Mouse (Mus musculus): ENCODE results near the gene Cyren. TPM values are rescaled to one million over a fixed set of nuclear protein-coding genes. Genes with fewer than 3 reads are reported as not detected.

Gene Cyren
- total RNA-seq, 2 experiments from 2014 or later: 4.1 to 5.6 TPM

DNA sequence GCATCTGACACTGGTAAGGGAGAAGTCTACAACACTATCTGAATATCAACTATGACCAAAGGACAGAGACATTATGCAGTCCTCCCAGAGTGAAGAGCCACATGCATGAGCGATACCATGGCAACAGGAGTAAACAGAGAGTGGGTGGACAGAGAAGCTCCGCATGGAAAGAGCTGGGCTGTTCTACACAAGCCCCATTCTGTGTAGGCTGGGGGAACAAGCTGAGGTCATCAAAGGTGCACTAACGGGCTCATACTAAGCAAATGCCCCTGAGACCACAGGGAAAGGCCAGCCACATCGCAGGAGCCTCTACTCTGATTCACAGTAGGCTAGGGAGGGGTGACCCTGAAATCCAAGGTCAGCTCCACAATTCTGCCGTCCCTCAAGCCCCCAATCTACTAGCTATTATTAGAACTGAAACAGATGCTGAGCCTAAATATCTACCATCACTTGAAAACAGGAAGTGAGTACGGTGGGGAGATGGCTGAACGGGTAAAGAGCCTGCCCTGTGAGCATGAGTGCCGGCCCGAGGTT is 24.1 kb upstream of the Cyren start:
- DNase-seq (ENCODE audit: low spot score in 2 of 2): no peak

DNA sequence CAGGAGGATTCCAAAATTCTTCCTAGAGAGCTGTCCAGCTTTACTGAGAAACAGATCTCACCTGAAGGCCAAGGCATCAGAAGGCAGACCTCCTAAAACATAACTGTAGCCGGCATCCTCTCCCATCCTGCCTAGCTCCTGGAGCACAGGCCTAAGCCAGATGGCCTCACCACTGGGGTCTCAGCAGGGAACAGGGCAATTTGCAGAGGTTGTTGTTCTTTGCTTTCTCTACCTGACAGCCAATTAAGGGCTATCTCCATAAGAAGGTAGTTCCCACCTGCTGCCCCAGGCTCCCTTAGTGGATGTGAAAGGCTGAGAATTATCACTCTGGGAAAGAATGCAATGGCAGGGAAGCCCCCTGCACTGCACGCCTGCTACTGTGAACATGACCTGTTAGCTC is 23.1 kb upstream of the Cyren start:
- no peak for DNase-seq (ENCODE audit: low spot score in 2 of 2)

DNA sequence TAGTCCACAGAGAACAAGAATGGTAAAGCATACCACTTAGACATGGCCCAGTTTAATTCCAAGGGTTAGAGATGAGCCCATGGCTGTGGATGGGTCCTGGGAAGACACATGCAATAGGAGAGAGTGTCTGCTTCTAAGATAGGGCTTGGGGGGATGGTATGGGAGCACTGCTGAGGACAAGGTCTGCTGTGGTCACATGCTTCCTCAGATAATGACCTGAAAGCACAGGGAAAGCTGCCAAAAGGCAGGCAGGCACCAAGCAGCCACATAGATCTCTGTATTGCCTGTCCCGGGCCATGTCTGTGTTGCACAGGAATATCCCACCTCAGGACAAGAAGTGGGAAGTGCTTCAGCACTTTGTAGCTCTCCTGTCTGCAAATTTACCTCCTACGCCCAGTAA is 21.3 kb upstream of the Cyren start:
- no peak for DNase-seq (ENCODE audit: low spot score in 2 of 2)

DNA sequence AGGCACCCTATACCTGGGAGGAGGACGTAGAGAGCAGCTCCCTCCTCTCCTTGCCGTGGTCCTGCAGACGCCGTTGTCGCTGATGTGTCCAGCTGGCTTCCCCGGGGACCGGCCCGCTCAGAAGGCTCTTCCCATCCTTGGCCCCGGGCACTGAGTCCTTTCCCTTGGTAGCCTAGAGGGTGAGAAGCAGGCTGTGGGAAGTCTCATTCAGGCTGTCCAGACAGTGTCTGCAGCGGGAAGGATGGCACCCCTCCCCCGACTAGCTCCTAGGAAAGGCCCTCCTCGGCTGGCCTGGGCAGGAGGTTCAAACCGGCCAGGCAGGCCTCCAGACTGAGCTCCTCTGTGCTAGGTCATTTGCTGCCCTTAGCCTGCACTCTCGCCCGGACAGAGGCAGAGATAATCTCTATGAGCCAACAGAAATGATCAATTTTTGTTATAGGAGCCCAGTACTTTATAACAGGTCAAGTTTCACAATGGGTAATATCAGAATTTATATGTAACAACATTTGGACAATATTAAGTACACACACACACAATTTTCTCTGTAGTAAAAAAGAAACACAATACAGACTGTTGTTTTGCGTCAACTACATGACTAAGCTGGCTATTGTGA is 18.4 kb upstream of the Cyren start:
- DNase-seq (ENCODE audit: low spot score in 2 of 2): no peak

DNA sequence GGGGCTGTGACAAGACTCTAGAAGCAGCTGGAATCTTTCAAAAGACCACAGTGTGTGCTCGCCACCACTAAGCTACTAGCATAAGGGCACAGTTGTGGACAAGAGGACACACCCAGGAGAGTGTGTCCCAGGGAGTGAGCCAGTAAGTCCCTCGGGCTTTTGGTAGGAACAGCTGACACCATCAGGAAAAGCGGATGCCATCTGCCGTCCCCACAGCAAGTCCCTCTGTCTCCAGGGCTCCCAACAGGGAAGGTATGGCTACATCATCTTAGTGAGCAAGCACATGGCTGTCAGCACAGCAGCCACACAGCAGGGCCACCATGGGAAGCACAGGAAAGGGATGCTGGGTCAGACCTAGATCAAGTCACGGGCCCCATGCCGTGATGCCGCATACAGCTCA is 17.7 kb upstream of the Cyren start:
- DNase-seq (ENCODE audit: low spot score in 2 of 2): no peak

DNA sequence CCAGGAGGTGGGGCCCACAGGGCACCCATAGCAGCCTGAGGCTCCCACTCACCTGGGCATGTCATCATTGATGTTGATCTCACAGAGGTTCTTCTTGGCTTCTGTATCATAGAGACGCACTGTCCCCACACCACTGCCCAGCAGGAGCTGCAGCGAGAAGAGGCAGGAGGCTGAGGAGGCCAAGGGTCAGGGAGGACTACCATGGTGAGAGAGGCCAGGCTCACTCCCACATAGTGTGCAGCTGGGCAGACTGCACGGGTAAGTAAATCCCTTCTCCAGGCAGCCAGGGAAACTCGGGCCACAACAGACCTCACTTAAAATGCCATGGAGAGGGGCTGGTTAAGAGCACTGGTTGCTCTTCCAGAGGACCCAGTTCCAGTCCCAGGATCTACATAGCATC is 11.3 kb upstream of the Cyren start:
- DNase-seq (ENCODE audit: low spot score in 2 of 2): no peak

DNA sequence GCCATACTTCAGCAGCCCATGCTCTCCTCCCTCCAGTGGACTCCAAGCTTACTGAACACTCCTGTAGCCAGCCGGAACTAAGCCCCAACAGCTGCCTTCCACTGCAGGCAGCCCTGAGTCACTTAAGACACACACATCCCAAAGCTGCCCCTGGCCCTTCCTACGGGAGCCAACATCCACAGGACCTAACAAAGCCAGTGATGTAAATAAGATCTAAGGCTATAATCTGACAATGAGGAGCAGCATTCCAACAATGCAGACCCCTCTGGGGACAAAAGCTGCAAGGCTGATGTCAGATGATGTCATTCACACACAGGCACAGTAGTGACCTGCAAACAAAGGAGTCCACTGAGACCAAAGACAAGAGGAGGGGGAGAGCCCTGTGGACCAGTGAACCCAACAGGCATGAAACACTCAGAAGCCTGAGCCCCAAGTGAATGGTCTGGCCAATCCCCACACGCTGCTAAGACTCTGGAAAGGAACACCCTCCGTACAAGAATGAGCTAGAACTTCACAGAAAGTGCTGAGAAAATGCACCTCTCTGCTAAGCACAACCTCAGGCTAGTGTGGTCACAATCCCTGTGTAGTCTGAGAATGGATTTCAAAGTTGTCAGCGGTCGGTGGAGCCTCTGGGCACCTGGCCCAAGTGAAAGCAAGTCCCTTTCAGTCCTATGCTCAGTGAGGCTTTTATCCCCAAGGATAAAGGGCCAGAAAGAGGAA is 9.4 kb upstream of the Cyren start:
- no peak for DNase-seq (ENCODE audit: low spot score in 2 of 2)

DNA sequence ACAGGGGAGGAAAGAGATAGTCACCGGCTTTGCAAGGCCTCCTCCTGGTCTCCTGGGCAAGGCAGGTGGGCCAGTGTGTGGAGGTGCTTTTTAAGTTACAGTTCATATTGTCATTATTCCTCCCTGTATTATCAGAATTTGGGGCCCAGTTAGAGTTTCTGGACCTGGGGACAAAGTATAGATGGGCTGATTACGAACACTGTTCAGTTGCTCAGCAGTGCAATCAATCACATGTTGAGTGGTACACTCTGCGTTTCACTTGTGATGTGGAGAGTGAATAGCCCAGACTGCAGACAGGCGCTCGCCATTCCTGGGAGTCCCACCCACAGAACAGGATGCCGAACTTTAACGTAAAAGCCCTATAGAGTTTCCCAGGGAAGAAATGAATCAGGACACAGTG is 6.9 kb upstream of the Cyren start:
- no peak for DNase-seq (ENCODE audit: low spot score in 2 of 2)

DNA sequence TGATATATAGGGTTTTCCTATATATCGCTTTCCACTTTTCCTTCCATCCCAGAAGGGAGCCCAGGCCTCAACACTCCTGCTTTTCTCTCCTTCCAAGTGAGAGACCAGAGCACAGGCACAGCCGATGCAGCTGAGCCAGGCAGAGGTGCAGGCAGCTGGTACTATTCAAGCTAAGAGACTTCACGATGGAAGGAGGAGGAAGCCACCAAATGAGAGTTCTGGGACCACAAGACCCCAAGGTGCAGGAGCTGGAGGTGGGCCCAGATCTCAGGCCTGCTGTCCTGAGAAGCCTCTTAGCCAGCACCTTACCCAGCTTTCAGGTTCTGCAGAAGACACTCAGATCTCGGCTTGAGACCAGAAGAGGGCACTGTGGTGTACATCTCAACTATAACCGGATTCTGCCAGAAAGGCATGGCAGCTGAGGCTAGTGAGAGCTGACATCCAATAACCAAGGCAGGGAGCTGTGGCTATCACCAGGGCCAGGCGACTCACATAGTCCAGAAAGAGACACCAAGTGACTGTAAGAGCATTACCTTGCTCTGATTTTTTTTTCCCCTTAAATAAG is 2.1 kb upstream of the Cyren start:
- peak; percentile 51 to 61 for DNase-seq (ENCODE audit: low spot score in 2 of 2)

DNA sequence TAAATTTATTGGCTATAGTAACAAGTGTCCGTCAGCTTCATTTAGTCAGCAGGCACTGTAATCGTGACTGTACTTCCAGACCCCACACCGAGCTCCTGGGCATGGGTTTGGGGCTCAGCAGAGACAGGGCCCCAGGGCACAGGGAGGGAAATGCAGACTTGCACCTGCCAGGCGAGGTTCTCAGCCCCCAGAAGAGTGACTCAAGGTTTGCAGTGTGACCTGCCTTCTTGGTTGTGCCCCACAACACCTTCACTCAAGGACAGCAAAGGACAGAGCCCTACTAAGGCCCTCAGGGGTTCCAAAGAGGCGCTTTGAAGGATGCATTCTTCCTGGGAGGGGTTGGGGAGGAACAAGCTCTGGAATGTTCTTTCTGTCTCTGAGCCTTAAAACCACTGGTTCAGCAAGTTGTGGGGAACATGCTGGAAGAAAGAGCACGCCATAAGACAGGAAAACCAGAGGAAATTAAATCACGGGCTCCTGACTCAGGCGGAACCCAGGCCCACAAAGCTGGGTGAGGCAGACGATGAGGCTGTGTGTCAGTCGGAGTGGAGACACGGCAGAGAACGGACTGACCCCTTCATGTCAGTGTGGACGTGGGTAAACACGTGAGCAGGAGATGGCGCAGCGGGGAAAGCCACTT is 1.4 kb upstream of the Cyren start:
- DNase-seq (ENCODE audit: low spot score in 2 of 2): no peak

DNA sequence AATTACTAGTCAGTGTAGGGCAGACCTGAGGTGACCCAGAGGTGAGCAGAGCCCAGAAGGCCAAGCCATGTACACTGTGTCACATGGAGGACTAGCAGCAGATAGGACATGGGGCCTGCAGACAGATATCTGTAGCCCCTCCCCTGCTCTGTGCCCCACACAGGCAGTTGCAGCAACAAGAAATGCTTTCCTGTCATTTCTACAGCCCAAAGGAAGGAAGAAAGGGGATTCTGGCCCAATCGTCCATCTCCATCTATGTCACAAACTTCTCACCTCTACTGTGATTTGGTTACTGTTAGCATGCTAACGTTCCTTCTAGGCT is 1.1 kb downstream of the Cyren start:
- no peak for DNase-seq (ENCODE audit: low spot score in 2 of 2)

DNA sequence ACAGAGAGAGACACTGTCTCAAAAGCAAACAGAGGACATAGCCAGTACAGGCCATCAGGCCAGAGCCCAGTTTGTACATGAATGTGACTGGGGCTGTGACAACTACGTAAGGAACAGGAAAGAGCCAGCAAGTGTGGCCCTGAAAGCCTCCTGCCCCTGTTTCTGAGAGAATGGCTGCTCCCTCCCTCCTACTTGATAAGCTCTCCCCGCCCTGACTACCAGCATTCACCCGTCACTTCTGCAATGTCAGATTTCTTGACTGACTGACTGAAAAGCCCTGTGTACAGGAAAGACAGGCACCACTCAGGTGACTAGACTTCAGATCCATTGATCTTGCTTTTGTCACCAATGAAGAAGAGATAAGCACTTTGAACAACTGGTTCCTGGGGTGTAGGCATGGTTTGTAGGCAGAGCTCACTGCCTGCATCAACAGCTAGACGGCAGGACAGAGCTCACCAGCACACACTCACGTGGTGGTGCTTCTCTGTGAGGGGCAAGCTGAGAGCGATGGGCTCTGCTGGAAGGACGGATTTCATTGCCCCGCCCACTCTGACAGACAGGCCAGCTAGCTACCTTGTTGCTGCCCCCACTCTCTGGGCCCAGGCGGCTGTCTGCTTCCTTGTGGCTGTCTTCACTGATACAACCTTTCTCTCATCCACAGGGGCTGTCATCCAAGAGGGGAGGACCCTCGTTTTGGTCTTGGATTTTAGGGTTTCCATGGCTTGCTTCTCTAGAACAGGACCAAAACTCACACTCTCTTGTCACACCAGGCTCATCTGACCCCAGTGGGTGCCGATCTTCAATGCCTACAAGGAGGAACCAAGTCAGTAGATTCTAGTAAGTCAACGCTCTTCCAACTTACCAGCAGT is 1.7 kb downstream of the Cyren start:
- DNase-seq (ENCODE audit: low spot score in 2 of 2): no peak

DNA sequence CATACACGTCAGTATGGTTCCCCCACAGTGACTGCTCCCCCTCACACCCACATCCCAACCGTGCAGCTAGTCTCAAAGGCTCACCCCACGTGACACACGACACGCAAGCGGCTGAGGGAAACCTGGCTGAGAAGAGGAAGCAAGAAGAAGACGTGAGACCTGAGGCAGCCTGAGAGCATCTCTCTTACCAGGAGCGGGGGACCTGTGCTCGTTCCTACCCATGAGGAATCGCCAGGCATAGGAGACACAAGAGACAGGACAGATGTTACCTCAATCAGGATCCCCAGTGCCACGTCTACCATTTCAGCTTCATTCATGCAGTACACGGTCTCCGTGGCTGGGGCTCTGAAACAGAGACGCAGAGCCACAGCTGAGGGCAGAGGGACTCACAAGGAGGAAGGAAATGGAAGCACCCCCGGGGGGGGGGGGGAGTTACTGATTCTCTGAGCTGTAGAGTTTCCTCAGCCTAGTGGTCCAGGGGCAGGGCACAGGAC is 2.5 kb downstream of the Cyren start:
- DNase-seq (ENCODE audit: low spot score in 2 of 2): peak in 1 of 2 experiments; percentile 41

DNA sequence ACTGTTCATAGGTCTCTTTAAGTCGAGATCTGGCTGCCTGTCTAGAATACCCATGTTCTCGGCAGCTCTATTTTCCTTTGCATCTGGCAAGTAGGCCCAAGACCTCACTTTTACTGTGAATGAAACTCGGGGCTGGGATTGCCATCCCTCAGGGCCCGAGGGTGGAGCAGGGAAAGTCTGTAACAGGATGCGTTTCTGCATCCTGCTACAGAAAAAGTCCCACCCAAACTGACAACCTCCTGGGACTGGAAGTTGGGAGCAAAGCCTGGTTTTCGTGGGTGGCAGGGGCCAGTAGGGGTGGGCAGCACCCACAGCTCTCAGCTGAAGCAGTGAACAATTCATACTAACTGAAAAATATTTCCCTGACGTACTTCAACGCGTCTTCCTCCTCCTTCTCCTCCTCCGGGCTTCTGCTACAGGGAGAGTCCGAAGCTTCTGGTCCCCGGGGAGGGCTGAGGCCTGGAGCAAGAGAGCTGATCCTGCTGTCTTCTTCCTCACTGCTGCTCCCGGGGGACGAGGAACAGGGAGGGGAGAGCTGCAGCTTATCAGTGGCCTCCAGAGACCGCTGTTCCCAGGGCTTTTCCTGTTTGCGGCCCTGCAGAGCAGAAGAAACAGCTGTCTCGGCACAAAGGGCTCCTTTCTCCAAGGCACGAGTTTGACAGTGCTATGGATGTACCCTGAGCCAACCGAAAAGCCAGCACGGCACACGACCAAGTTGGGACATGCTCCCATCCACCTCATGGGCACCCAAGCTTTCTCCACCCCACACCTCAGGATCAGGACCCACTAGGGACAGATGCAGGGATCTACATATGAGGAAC is 3.5 kb downstream of the Cyren start:
- DNase-seq (ENCODE audit: low spot score in 2 of 2): no peak

DNA sequence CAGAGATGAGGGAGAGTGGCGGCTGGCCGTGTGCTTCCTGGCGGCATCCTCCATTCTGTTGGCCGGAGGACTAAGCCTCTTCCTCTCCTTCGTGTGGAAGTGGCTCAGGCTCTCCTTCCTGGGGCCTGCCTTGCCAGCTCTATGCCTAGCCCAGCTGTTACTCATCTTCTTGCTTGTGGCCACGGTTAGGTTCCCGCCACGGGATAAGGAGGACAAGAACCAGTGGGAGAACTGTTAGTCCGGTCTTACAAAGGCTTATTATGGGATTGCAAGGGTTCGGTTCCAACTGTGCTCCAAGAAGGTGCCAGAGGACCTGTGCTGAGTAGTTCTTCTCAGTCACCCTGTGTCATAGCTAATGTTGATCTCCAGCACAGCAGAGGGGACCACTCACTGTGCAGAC is 5.0 kb downstream of the Cyren start:
- DNase-seq (ENCODE audit: low spot score in 2 of 2): no peak

DNA sequence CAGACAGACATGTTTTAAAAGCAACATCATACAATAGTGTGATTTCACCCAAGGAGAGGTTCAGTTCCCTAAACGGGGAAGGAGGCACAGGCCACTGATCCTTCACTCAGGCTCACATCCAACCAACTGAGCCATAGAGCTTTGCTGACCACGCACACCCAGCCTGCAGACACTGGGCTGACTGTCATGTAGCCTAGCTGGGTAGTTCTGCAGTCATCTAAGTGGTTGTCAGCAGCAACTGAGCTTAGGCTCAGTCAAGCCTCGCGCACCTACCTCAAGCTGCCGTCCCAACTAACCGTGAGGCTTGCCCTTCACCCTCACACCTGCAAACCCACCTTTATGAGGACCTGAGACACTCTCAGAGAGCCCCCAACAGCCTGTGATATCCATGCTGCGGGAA is 5.9 kb downstream of the Cyren start:
- DNase-seq (ENCODE audit: low spot score in 2 of 2): no peak

DNA sequence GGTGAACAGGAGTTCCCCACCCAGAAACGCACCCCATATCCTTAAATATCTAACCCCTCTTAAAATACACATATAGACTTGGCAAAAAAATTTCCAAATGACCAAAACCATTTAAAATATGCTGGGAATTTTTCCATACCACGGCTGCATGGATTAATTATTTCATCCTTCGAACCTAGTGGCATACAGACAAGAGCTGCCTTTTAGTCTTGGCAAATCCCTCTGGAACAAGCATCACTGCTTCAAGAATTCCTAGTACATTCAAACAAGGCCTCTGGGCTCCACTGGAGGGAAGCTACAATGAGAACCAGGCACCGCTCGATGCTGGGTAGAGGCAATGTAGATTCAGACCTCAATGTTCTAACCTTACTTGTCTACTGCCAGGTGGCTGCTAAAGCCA is 7.1 kb downstream of the Cyren start:
- DNase-seq (ENCODE audit: low spot score in 2 of 2): no peak

DNA sequence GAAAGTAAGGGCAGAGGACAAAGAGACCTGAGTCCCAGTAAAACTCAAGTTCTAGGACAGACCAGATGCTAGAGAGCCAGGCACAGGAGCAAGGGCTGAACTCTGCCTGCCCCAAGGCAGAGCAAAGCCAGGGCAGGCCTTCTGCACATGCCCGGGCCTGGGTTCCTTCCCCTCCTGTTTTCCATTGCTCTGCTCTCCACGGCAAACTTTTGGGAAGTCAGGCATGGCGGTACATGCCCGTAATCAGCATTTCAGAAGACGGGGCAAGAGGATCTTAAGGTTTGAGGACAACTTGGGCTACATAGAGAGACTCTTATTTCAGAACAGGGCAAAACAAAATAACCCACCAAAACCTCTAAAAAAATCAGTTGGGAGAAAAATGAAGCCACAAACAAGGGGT is 7.7 kb downstream of the Cyren start:
- DNase-seq (ENCODE audit: low spot score in 2 of 2): no peak

DNA sequence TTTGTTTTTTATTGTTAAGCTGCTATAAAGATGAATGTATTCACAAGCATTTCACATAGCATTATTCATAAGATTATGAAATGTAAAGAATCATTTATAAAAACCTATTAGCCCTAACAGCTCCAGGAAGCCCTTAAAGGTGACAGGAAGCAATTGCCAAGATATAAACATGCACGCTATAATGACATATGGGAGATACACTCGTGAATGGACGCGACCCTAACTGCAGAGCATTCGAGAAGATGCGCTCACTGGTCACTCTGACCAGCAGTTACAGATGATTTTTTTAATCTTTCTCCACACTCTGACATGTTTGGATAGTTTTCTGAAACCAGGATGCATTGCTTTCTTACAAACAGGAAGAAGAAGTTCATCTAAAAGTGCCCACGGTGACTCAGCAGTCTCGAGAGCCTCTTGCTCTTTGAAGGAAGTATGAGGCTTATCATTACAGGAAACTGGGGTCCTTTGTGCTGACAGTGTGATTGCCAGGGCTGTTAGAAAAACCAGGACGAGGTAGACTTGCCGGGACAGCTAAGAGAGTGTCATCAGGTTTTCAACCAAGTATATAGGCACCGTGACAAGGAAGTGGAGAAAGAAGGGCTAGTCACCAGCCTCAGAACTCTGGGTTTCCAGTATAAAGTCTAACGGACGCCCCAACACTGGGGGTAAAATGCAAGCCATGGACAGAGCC is 8.5 kb downstream of the Cyren start:
- no peak for DNase-seq (ENCODE audit: low spot score in 2 of 2)
